Mouse (Mus musculus) spleen, adult 12 weeks (tissue): Measurements from ENCODE around the gene Pdcd6.

Experiments
- DNase-seq: peaks from one replicate; pipeline ENCODE4 v3.0.0; 2022; ENCODE audit warnings: low spot score

The Pdcd6 gene

DNA sequence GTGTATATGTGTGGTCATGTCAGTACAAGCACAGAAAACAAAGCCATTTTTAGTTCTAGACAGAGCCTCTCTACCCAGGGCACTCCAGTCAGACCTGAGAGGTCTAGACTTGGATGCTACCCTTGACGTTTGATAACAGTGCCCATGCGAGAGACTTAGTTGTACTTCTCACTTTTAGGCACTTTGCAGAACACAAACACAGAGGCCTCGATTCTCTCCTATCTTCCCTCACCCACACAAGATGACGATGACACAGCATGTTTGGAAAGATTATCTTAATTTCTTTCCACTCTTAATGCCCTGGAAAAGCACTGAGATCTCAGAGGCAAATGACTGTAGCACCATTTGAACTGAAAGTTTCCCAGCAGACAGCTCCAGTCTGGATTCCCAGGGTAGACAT is 41.7 kb downstream of the Pdcd6 start:
- no peak for DNase-seq

DNA sequence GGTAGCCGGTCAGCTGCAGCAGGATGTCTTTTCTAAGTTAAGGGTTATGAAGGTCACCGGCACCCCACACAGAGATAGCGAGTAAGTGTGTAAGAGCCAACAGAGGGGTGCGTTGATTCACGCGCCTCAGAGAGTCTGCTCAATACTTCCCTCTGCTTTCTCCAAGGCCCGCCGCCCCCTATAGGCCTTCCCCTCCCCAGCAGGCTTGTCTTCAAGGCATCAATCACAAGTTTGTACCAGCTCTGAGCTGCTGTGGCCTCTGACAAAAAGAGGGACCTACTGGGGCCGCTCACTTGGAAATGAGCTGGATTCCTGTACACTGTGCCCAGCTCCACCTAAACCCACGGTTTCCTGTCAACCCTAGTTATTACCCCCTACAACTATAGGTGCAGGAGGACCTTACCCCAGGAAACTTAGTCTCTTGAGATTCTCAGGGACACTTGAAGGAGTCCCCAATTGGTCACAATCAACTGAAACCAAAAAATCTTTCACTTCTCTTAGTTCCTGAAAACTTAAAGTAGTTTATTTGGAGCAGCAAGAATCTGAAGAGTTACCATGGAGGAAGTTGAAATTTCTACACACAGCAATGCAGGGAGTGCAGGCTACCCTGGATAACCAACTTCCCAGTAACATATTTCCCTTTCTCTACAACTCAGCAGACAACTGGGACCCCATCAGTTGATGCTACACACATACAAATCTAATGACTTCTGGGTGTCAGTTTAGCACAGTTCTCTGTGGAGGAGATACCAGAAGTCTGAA is 57.0 kb downstream of the Pdcd6 start:
- DNase-seq = no peak

DNA sequence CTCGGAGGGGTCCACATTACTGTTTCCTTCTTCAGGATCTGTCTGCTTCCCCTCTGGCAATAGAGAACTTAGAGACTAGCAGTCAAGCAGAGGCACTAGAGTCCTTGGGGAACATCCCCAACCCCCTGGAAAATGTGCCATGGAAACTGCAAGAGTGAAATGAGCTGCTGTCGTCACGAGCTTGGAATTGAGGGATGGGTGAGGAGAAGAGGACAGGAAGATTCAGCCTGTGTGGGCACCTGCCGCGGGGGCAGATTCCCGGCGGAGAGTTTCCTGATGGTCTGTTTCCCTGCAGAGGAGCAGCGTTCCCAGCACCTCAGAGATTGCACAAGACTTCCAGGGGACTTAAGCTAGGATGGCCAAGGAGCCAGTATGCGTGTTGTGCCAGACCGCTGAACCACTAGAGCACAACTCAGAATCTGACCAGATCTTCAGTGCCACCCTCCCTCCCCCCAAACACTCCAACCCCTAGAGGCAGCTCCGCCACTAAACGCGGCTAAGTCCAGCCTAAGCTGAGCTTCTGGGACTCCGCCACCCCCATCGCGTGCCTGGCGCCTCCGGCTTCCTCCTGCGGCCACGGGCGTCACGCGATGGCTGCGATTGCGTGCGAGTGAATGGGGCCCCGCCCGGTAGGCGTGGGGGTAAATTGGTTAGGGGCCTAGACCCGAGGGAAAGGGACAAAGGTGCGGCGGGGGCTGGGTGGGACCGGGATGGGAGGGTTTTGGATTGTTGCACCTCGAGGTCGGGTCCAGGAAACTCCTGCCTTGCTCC is 57.7 kb downstream of the Pdcd6 start:
- no peak for DNase-seq
